Mouse (Mus musculus) spleen, embryonic (tissue): ENCODE measurements around the gene Rps19.

Experiments
- CTCF ChIA-PET: fragments of 350-600 bp; sonication (Branson Sonifier 250); formaldehyde crosslinking; loops from one replicate; lab custom pipeline; 2022; lab: Charles Lee

Rps19 gene

DNA sequence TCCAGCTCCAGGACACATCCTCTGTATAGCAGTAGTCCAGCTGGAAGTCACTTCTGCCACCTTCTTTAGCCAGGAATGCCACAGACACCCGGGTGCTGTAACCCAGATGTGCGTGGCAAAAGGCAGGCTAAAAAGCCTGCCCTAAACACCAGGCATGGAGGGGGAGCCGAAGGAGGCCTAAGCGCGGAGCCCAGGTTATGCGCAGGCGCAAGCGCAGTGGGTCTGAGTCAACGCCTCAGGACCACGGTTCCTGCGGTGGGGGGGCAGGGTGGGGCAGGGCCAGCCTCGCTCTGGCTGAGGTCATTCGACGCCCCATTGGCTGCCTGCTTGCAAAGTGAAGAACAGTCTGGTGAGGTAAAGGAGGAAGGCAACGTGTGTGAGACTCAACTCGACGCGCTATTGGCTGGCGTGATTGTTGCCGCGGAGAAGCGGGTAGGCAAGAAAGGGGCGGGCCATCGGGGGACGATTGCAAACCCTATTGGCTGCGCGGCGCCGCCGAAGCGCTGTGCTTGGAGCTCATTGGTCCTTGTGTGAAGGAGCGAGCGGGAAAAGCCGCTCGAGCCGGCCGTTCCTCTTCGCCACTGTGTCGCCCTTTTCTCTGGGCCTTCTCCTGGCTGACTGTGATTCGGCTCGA lies 14.5 kb upstream of the Rps19 start, which contains the start of the genes Lypd4 and Dmrtc2:
Gene Lypd4 (minus strand): TSS at position 410 of the 634 bp plus-strand sequence.
Gene Dmrtc2 (plus strand): TSS at position 526 of the 634 bp plus-strand sequence.
- CTCF ChIA-PET = no interaction called here

DNA sequence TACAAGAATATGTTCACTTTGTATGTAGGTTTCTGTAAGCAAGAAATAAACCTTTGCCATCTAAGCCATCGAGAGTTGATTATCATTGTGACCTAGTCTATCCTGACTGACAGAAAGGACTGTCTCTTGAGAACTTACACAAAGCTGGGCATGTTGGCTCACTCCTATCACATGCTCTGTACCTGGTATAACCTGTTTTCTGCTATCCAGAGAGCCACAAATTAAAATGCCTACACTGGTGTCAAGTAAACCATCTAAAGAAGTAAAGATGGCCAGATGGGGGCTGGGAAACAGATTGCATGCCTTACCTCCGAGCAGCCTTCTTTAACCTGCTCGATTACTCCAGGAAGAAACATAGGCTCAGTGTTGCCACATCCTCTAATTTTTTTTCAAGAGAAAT lies 6.6 kb upstream of the Rps19 start:
- CTCF ChIA-PET = no interaction called here

DNA sequence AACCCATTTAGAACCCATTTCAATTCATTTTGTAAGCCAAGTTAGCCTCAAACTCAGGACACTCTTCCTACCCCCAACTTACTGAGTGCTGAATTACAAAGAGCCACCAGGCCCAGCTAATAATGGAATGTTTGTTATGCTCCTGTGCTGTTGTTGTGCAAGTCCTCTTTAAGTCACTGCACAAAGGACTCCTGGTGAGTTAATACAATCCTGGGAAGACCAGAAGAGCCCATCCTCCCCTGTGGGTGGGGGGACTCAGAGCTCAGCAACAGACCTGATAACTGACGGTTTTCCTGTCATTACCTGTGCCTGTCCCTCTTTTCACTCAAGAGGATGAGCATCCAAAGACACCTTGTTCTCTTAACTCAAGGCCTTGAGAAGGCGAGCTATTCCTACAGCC lies 4.6 kb upstream of the Rps19 start:
- CTCF ChIA-PET = no interaction called here

DNA sequence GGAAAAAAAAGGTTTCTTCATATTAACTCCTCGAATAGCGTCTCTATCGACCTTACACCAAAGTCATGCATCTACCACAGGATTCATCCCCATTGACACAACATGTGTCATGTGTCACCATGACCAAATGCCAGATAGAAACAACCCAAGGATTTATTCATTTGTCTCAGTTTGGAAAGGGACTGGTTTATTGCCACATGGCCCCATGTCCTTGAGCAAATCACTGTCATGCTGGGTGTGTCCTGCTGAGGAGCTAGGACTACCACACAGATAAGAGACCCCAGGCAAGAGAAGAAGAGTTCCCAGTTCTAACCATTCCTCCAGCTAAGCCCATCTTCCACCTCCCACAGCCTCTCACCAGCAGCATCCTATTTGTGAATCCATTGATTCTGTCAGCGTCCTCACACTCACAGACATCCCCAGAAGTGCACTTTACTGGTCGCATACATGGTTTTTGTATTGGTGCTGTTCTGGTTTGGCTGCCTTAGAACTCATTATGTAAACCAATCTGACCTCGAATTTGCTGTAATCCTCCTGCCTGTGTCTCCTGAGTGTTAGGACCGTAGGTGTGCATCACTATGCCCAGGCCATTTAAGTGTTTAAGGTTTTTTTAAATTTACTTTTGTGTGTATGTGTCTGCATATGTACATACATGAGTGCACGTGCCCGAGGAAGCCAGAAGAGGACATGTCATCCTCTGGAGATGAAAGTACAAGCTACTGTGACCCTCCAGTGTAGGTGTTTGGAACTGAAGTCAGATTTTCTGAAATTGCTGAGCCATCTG lies 1.6 kb upstream of the Rps19 start:
- CTCF ChIA-PET = no interaction called here

DNA sequence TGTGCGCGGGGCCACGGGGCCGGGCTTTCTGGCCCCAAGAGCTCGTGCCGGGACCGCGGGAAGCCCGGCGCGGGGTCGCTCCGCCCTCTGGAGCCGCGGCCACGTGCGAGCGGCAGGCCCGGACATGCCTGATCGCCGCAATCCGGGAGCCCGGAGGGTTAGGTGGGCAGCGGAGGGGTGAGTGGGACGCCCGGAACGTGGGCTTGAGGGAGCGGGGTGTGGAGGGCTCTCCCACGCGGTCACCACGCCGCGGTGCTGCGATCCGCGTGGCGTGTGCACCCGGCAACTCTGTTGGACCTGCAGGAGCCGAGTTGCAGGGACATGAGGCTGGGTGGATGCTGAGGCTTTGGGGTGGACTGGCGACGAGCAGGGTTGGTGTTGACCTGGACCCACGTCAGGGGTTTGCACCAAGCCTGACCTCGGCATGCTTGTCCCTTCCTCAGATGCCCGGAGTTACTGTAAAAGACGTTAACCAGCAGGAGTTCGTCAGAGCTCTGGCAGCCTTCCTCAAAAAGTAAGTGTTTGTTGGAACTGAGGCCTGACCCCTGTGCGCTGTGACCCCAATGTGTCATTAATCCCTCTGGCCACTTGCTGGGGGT lies 621 bp downstream of the Rps19 start:
- CTCF ChIA-PET = interaction anchor here (1.0 kb wide), 1 partner anchor 89 kb away, joined by 4 read pairs; no protein-coding TSS in a partner anchor

DNA sequence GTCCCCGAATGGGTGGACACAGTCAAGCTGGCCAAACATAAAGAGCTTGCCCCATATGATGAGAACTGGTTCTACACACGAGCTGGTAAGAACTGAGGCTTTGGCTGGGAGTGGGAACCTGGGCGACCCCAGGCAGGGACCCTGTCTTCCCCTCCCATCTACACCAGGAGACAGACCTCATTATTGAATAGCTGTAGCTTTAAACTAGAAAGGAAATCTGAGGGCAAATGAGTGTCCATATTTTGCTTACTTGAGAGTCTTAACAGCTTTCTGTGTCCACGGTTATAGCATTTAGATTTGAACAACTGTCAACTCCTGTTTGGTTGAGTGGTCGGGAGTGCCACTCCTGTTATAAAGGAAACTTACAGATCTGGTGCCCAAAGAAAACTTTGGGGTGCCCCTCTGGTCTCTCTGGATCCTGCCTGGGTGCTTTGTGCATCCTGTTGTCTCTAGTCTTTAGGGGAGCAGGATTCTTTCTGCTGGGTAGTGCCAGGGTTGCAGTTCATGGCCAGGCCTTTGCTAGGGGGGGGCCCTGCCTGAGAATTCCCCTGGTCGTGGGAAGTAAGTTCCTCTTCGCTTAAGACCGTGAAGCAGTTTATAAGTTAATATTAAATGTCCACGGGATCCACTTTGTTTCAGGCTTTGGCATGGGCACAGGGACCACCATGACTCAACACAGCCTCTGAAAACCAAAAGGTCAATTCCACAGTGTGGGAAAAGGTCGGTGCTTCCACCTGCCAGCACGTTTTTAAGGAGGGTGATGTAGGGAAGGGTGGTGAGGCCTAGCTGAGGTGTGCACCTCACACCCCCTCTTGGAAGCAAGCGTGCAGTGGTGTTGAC lies 1.5 kb downstream of the Rps19 start:
- CTCF ChIA-PET = no interaction called here

DNA sequence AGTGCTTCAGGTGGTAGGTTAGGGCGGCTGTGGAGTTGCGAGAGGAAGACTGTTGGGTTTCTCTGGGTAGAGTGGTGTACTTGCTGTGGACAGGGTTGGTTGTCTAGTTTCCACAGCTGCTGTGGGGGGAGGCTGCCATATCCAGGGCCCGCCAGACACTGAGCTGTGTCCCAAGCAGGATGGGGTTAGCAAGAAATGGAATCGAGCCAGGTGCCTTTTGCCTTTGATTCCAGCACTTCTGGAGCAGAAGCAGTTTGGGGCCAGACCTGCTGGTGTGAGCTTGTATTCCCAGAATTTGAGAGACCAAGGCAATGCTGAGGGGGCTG lies 2.1 kb downstream of the Rps19 start:
- CTCF ChIA-PET = interaction anchor here (1.4 kb wide), 1 partner anchor 64 kb away, joined by 5 read pairs; no protein-coding TSS in a partner anchor

DNA sequence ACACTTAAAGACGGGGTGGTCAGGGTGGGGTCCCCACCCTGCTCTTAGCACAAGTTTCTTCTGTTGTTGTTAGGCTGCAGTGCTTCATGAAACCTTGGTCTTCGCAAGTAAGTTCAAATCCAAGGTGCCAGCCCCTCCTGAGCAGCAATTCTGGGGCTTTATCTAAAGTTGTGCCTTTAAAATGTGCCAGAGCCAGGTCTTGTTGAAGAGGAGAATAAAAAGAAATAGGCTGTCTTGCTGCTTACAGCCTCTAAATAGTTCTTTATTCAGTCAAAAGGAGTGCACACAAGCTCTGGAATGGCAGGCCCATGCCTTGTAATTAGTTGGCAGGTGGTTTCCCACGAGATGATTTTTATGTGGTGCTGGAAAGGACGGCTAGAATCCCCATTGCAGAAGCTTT lies 2.9 kb downstream of the Rps19 start:
- CTCF ChIA-PET = interaction anchor here (1.4 kb wide), 1 partner anchor 63 kb away, joined by 5 read pairs; no protein-coding TSS in a partner anchor

DNA sequence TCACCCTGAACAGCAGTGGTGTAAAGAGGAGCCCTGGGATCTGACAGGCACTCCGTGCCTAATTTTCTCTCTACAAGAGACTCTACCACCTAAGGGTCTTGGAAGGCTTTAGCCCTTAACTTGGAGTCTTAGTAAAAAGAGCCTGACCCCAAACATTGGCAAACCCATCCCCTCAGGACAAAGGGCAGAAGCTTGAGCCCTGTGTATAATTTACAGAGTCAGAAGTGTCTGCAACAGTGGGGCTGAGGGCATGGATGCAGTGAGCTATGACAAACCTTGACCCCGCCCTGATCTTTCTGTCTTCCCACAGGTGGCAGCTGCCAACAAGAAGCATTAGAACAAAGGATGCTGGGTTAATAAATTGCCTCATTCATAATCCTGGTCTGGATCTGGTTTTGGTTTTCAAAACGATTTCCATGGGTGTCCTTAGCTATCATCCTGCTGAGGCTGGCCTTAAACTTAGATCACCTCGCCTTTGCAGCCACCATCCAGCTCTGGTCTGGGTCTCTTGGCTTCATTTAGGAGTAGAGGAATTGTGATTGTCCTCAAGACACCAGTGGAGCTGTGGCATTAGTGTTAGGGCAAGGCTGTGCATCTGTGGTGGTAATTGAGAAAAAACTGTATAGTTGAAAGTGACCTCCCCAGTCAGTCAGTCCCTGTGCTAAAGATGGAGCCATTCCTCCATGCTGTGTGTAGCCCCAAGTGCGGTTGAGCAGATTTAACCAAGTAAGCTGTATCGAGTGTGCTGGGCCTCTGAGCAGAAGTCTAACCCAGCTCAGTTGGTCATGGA lies 5.5 kb downstream of the Rps19 start:
- CTCF ChIA-PET = interaction anchor here (1.7 to 2.8 kb wide), 2 partner anchors 13 to 17 kb away, joined by 7 to 10 read pairs; partner anchors contain the start of gene Arhgef1

DNA sequence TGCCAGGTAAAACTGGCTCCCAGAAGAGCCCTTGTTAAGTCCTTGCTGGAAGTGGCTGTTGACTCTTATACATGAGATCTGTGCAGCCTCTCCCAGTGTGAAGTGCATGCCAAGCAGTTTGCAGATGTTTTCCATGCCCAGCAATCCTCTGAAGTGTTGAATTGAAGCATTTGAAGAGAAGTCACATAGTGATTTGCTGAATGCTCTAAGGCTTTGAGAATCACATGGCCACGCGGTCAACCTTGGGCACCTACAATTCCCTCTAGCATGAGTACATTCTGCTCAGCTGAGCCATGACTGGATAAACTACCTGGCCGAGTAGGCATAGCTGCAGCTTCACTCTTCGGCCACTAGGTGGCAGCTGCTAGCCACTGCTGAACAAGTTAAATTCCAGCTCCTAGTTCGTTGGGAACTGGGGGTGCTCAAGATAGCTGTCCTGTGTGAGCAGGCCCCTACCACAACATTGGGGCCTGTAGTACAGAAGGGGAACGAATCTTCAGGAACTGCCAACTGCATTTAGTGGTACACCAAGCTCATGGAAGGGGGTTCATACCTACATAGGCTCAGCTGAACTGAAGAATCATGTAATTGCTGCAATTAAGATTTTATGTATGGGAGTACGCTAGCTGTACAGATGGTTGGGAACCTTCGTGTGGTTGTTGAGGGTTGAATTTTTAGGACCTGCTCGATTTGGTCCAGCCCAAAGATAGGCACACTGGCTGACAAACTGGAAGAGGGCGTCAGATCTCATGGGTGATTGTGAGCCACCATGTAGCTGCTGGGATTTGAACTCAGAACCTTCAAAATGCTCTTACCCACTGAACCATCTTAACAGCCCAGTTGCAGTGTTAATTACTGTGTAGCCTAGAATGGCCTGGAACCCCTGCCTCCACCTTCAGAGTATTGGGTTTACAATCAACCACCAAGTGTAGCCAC lies 6.4 kb downstream of the Rps19 start:
- CTCF ChIA-PET = interaction anchor here (0.6 to 2.8 kb wide), 5 partner anchors 12 to 545 kb away, joined by 3 to 17 read pairs (median 7); partner anchors contain the start of gene Arhgef1

DNA sequence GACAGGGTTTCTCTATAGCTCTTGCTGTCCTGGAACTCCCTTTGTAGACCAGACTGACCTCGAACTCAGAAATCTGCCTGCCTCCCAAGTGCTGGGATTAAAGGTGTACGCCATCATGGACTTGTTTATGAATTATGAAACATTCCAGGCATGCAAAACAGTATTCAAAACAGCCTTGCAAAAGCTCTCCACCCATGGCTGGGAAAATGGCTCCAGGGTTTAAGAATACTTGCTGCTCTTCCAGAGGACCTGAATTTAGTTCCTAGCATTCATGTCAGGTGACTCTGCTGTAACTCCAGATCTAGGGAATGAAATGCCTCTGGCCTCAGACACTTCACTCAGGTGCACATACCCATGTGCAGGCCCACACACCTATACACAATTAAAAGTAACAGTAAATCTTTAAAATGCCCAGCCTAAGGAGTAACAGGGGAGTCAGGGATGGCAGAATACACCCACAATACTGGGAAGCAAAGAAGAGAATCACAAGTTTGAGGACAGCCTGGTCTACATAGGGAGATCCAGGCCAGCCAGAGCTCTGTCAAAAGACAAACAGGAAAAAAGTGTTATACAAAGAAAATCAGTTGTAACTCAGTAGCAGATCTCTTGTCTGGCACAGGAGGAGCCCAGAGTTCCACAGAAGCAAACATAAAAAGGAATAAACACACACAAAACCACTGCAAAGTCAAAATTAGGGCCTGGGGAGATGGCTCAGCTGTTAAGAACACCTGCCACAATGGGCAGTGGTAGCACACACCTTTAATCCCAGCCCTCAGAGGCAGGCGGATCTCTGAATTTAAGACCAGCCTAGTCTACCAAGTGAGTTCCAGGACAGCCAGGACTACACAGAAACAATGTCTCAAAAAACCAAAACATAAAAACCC lies 7.3 kb downstream of the Rps19 start:
- CTCF ChIA-PET = interaction anchor here (0.6 to 2.8 kb wide), 6 partner anchors 11 to 544 kb away, joined by 3 to 17 read pairs (median 6); partner anchors contain the start of gene Arhgef1

DNA sequence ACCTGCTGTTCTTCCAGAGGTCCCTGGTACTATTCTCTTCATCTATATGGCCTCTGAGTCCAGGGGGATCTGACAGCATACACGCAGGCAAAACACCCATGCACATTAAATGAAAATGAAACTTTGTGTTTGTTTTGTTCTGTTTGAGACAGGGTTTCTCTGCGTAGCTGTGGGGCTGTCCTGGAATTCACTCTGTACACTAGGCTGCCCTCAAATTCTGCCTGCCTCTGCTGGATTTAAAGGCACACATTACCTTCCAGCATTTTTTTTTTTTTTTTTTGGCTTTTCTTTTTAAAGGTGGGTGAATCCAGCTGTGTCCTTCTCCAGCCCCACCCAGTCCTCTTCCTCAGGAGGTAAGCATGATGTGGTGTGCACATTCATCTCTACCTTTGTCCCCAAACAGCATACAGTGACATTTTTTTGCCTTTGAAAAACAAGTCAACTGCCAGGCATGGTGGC lies 8.0 kb downstream of the Rps19 start:
- CTCF ChIA-PET = interaction anchor here (0.6 to 2.8 kb wide), 3 partner anchors 11 to 79 kb away, joined by 6 to 21 read pairs (median 10); no protein-coding TSS in a partner anchor

DNA sequence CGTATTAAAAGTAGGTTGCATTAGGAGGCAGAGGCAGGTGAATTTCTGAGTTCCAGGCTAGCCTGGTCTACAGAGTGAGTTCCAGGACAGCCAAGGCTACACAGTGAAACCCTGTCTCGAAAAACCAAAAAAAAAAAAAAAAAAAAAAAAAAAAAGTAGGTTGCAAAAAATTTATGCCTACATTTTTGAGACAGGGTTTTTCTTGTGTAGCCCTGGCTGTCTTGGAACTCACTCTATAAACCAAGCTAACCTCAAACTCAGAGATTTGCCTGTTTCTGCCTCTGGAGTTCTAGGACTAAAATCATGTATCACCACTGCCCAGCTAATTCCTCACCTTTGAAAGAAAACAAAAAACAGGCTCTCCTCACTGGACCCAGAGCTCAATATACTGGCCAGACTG lies 11.6 kb downstream of the Rps19 start:
- CTCF ChIA-PET = interaction anchor here (0.7 kb wide), 2 partner anchors 15 to 585 kb away, joined by 5 to 17 read pairs; no protein-coding TSS in a partner anchor

DNA sequence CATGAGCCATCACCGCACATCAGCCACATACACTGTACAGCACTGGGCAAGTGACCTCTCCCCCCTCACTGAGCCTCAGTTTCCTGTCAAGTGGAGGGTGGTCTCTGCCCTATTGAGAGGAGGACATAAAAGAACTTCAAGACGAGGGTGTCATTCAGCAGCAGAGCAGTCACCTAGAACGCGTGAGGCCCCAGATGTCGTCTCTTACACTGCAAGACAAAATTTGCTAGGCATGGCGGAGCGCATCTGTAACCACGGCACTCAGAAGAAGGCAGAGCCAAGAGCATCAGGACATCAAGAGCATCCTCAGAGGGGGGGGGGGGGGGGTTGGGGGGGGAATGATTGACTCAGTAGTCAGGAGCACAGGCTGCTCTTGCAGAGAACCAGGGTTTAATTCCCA lies 12.1 kb downstream of the Rps19 start:
- CTCF ChIA-PET = interaction anchor here (0.7 kb wide), 2 partner anchors 14 to 585 kb away, joined by 5 to 17 read pairs; no protein-coding TSS in a partner anchor

DNA sequence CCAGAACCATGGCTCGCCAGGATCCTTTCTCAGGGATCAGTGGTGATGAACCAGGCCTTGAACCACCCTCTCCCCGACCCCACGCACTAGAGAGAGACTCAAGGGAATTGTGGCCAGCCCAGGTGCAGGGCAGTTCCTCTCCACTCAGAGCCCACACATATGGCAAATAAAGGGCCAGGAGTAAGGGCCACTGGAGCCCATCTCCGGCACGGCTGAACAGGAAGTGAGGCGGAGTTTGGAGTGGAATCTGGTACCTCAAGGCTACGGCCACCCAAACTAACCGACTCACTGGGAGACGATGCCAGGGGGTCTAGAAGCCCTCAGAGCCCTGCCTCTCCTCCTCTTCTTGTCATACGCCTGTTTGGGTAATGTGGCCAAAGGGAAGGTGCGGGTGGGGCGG lies 13.1 kb downstream of the Rps19 start, which contains the start of gene Cd79a:
Gene Cd79a (plus strand): TSS at position 158 of the 400 bp plus-strand sequence.
- CTCF ChIA-PET = no interaction called here

DNA sequence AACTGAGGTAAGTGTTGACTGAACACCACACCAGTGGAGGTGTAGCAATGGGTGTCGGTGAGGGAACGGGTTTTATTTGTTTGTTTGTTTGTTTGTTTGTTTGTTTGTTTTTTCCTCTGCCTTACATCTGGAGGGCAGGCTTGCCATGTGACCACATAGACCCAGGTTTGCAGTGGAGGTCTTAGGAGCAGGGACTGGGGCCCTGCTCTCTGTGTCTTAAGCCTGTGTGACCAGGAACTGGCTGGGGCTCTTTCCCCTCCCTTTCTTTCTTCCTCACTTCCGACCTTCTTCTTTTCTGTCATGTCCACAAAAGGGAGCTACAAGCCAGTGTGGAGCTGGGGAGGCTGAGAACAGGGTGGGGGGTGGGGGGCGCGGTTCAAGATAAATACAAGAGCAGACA lies 13.8 kb downstream of the Rps19 start:
- CTCF ChIA-PET = no interaction called here

DNA sequence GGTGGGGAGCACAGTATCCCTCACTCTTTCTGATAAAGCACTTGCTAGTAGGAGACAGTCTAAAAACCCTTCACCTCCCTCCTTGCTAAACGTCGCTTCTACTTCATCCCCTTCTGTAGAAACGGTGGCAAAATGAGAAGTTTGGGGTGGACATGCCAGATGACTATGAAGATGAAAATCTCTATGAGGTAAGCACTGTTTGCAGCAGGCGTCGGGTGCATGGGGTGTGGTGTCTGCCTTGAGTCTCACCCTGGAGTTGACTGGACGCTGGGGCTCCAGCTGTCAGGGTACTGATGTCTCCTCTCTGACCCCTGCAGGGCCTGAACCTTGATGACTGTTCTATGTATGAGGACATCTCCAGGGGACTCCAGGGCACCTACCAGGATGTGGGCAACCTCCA lies 16.9 kb downstream of the Rps19 start:
- CTCF ChIA-PET = no interaction called here

DNA sequence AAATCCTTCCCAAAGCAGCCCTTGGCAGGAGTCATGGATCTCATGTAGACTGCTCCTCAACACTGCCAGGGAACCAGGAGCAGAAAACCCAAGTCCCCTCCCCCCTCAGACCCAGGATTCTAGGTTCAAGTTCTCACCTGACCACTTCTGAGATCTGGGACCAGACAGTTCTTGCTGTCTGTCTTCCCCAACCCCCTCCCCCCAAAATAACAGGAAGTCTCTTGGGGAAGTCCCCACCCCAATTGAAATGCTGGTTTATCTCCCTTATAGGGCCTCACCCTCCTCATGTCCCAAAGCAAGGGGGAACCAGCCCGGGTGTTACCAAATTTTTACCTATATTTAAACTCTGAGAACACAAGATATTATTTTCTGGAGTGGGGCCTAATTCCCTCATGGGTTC lies 17.7 kb downstream of the Rps19 start:
- CTCF ChIA-PET = interaction anchor here (0.7 to 1.8 kb wide), 2 partner anchors 11 to 493 kb away, joined by 6 to 7 read pairs; no protein-coding TSS in a partner anchor
